Mouse (Mus musculus) spleen, adult 2 months (tissue): ENCODE data around the gene Klk1b5.
"Not testable (repeated sequence)": the region's sequence is repeated elsewhere in the genome, so short reads cannot be mapped to it uniquely, and the experiment has no call there.

Experiments
- CTCF ChIP-seq: fragments of 200-500 bp; IDR thresholded peaks from 2 replicates; pipeline ENCODE4 v1.5.1; 2011; ENCODE audit warnings: mild to moderate bottlenecking, inconsistent platforms; ENCODE audit not compliant: insufficient read depth, insufficient read length, insufficient replicate concordance; ENCODE audit errors: extremely low read depth
- POLR2A ChIP-seq: fragments of 200-500 bp; IDR thresholded peaks from 2 replicates; pipeline ENCODE4 v1.6.1; 2011; ENCODE audit warnings: low read depth, low read length, inconsistent platforms

GRCm38 (mm10) chr7:44187936-44188335 is 27.8 kb upstream of the Klk1b5 start, which contains the start of gene Klk1b24:
- TF ChIP-seq CTCF, POLR2A: not testable (repeated sequence)
